Mouse (Mus musculus): ENCODE measurements around the gene Gm21981.

Gene Gm21981

GRCm38 (mm10) chr17:47694442-47694502, at the start of gene Gm21981:
Gene Gm21981, minus strand, starts transcription at chr17:47694455.
- DNase-seq (ENCODE audit: low read depth), result no peak

GRCm38 (mm10) chr17:47742991-47743734, 48.9 kb upstream of the Gm21981 start:
- DNase-seq (ENCODE audit: low read depth), result peak; percentile 92

GRCm38 (mm10) chr17:47740186-47740585, 45.9 kb upstream of the Gm21981 start:
- peak; percentile 49 for DNase-seq (ENCODE audit: low read depth)

GRCm38 (mm10) chr17:47738879-47739798, 44.9 kb upstream of the Gm21981 start:
- DNase-seq (ENCODE audit: low read depth), result peak; percentile 45

DNA sequence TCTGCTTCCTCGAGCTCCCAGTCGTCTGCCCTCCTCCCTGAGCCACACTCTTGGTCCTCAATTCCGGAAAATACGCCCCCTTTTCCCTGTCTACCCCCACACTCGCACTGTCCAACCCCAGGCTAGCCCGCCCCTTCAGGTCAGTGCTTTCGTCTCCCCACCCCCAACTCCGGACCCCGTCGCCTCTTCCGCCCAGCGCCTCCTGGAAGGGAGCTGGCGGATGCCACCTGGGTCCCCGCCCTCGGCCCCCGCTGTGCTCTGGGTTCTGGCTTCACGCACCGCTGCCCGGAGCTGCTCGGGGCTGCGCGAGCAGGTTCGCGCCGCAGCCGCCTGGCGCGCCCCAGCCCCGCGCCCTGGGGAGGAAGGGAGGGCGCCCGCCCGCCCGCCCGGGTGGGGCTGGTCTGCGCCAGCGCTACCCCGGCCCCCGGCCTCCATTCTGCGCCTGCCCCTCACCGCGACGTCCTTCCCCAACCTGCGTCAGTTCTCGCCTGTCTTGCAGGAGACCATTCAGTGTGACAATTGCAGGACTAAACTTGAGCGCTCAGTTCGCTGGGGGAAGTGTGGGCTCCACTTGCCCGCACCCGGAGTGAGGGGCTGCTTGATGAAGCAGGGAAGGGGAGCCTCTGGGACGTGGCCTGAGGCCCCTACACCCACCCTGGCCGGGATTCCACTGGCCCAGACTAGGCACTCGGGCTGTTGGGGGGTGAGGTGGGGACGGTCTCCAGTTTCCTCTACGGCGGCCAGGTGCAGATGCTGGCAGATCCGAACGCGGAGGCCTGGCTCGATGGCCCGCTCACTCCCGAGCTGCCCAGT, 44.0 kb upstream of the Gm21981 start:
- peak; percentile 79 for DNase-seq (ENCODE audit: low read depth)

GRCm38 (mm10) chr17:47737271-47738065, 43.2 kb upstream of the Gm21981 start:
- DNase-seq (ENCODE audit: low read depth), result peak; percentile 81

DNA sequence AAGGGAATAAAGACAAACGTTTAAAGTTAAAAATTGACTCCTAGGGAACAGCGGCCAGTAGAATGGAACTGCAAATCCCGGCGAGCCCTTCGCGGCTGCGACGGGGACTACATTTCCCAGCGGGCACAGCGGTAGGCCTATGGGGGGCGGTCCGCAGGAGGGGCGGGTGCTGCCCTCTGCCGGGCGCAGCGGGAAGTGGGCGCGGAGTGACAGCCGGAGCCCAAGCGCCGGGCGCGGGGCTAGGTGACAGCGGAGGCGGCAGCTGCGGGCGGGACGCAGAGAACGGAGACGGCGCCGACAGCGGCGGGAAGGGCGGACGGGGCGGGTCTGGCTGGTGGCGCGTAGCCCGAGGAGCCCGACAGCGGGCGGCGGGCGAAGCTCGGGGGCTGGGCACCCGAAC, 42.6 kb upstream of the Gm21981 start, which contains the start of gene Tfeb:
Gene Tfeb (plus strand): TSS at position 175 of the 400 bp plus-strand sequence.
- DNase-seq (ENCODE audit: low read depth), result peak; percentile 87

DNA sequence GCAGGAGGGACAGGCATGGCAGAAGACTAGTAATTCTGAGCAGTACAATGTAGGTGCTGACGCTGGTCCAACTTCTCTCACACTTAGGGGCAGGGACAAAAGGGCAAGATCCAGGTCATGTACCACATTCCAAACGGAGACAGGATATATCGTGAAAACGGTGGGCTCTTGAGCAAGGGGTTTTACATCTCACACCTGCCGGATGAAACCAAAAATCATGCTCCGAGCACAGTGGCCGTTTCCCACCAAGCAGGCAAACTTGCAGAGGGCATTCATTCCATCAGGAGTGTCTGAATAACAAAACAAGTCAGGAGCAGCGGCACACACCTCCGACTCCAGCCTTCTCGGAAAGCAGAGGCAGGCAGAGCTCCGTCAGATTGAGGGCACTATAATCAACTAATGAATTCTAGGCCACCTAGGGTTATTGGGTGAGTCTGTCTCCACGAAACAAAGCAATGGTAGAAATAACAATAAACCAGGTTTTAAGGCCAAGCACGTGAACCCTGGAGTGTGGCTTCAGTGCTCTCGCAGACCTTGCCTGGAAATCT, 41.4 kb upstream of the Gm21981 start:
- no peak for DNase-seq (ENCODE audit: low read depth)

GRCm38 (mm10) chr17:47730633-47731575, 36.6 kb upstream of the Gm21981 start:
- no peak for DNase-seq (ENCODE audit: low read depth)

DNA sequence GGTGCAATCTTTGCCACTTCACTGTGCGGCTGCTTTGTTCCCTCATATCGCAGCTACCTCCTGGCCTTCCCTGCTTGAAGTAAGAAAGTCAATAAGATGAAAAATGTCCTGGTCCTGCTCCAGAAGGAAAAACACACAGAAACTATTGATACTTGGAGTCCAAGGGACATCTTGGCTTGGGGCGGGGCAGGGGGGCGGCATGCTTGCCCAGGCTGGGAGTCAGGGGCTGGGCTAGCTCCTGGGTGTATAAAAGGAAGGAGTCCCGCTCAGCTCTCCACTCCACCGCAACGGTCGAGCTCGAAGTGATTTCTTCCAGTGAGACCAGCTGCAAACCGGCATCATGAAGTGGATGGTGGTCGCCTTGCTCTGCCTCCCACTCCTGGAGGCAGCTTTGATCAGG, 32.3 kb upstream of the Gm21981 start, which contains the start of gene Pgc:
Gene Pgc (plus strand): TSS at position 277 of the 400 bp plus-strand sequence.
- DNase-seq (ENCODE audit: low read depth), result no peak

- DNase-seq (ENCODE audit: low read depth), result no peak
These were observed 26.9 kb upstream of the Gm21981 start for GRCm38 (mm10) chr17:47721183-47721582.

GRCm38 (mm10) chr17:47715037-47715436, 20.8 kb upstream of the Gm21981 start:
- no peak for DNase-seq (ENCODE audit: low read depth)

- DNase-seq (ENCODE audit: low read depth), result no peak
These were observed 18.8 kb upstream of the Gm21981 start for GRCm38 (mm10) chr17:47712889-47713571.

- DNase-seq (ENCODE audit: low read depth), result no peak
These were observed 17.6 kb upstream of the Gm21981 start for GRCm38 (mm10) chr17:47711883-47712282.

DNA sequence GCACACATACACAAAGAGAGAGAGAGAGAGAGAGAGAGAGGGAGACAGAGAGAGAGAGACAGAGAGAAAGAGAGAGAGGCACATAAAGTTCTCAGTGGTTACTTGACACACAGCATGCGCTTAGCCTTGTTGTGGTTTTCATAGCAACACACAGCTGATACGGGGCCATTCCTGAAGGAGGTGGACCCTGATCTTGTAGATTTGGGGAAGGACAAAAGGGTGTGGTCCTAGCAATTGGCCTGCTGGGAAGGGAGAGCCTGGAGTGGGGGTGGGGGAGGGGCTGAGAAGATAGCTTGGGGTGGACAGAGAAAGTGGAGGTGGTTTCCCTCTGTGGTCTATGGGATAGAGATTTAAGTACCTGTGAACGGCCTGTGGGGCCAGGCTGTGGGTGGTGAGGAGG, 15.8 kb upstream of the Gm21981 start:
- DNase-seq (ENCODE audit: low read depth), result no peak

- no peak for DNase-seq (ENCODE audit: low read depth)
These were observed 14.7 kb upstream of the Gm21981 start for GRCm38 (mm10) chr17:47708972-47709371.

GRCm38 (mm10) chr17:47707961-47708360, 13.7 kb upstream of the Gm21981 start:
- no peak for DNase-seq (ENCODE audit: low read depth)

DNA sequence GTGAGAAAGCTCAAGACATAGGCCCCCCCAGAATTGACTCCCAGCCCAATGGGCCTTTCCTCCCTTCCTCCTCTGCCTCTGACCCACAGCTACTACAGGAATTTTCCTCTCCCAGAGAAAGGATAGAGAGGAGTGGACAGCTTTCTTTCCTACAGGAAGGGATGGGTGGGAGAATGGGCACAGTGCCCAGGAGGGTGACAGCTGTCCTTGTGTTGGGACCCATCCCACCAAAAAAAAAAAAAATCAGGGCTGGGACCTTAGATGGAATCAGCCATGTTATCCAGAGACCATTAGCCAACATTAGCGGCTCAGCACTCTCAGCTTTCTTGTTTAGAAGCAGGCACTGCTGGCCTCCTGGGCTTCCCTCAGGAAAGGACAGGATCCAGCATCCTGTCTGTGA, 11.9 kb upstream of the Gm21981 start:
- no peak for DNase-seq (ENCODE audit: low read depth)

DNA sequence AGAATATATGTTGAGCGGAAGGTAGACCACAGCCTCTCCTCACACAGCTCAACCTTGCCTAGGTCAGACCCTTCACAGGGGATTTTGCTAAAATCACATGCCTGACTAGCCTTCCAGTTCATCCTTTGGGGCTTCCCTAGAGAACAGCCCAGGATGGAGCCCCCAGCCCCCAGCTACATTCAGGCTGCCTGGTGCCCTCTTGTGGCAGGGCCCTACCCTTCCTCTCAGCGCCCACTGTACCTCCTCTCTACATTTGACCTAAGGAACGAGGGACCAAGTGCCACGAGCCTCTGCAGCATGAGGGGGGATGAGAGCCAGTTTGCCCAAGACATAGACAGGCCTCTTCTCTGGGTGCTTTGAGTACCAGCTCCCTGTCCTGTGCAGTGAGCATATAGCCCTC, 10.4 kb upstream of the Gm21981 start:
- no peak for DNase-seq (ENCODE audit: low read depth)

DNA sequence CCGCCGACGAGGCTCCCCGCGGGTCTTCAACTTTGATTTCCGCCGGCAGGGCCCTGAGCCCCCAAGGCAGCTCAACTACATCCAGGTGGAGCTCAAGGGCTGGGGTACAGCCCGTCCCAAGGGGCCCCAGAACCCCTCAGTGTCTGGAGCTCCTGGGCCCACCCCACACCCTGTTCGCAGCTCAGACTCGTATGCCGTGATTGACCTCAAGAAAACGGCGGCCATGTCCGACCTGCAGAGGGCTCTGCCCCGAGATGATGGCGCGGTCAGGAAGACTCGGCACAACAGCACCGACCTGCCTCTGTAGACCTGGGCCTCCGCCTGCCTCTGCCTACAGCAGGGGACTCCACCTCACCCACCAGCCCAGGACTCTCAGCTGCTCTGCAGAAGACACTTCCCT, 9.3 kb upstream of the Gm21981 start:
- DNase-seq (ENCODE audit: low read depth), result no peak
